Mouse (Mus musculus) neural tube, embryonic 10.5 days (tissue): ENCODE measurements around the gene Gm11034.

Source experiments
- DNase-seq: peaks from one replicate; pipeline ENCODE4 v3.0.0-alpha.2; 2017; ENCODE audit warnings: low spot score; ENCODE audit errors: extremely low spot score

Gene Gm11034

DNA sequence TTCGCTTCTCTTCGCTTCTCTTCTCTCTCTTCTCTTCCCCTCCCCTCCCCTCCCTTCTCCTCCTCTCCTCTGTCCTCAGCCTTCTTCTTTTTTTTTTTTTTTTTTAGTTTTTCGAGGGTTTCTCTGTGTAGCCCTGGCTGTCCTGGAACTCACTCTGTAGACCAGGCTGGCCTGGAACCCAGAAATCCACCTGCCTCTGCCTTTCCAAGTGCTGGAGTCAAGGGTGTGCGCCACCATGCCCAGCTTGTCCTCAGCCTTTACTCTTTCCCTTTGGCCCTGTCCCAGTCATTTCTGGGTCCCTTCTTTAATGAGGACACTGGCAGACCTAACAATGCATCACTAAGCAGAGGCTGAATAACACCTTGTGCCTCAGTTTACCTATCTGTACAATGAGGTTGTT lies at the start of gene Gm11034:
Gene Gm11034, minus strand, starts transcription at position 101 of the 400 bp plus-strand sequence.
- DNase-seq = no peak

DNA sequence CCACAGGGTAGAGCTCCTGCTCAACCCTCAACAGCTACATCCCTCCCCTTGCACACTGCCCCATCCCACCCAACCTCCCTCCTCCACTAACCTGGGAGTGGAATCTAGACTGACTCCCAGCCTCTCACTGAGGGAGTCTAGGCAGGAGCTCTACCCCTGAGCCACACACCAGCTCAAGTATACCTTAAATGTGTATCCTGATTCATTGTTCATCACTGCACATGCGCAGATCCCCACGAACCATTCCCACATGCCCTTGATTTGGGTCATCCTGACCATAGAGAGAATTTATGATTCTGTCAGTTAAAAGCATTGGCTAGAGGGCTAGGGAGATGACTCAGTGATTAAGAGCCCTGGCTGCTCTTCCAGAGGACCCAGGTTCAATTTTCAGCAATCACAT lies 49.3 kb upstream of the Gm11034 start:
- DNase-seq = no peak

GRCm38 (mm10) chr8:72261872-72262271 lies 48.4 kb upstream of the Gm11034 start:
- DNase-seq = no peak

GRCm38 (mm10) chr8:72261431-72261830 lies 48.0 kb upstream of the Gm11034 start:
- DNase-seq = no peak

GRCm38 (mm10) chr8:72261019-72261418 lies 47.6 kb upstream of the Gm11034 start:
- peak; percentile 55 for DNase-seq

GRCm38 (mm10) chr8:72260585-72260984 lies 47.1 kb upstream of the Gm11034 start:
- no peak for DNase-seq

GRCm38 (mm10) chr8:72259862-72260261 lies 46.4 kb upstream of the Gm11034 start:
- no peak for DNase-seq

- no peak for DNase-seq
Measured at GRCm38 (mm10) chr8:72257902-72258238, 44.4 kb upstream of the Gm11034 start.

DNA sequence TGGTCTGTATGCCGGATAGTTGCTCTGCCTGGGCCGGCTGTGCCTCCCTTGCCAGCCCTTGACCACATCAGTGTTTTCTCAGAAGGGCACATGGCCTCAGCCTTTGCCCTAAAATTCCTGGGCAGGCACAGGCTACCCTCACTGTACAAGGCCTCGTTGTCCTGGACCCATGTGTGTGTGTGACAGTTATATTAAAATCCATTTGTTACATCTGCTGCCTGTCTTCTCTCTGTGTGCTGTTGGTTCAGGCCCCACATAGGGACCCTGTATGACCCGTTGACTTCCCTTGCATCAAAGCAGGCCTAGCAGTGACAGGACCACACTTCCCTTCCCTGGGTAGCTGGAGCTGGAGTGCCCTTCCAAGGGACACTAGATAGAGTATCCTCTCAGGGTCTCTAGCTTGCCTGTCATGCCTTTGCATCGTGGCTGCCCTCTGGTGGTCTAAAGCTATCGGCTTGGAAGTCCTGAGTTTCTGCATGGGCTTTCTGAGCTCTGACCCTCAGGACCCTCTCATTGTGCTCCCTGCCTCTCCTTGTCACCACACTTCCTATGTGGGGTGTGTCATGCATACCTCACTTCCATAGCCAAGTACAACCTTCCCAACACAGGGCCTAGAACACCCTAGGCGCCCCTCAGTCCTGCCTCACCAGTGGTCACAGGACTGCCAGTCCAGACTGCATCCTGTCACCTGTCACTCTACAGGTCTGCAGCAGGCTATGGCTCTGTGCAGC lies 43.9 kb upstream of the Gm11034 start:
- DNase-seq = peak; percentile 44

DNA sequence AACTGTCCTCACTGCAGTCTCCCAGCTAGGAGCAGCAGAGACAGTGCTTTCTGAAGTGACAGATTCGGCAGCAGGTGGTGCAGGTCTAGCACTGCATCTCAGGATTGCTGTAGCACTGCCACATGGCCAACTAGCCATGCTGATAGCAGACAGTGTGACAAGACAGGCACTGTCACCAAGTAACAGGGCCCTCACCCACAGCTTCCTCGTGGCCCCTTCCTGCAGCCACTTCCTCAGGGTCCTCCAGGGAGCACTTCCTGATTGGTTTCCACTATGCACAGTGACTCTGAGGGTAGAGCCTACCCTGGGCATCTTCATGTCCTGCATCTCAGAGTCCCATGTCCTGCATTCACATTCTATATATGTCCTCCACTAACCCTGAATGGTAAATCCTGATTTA lies 31.2 kb upstream of the Gm11034 start:
- no peak for DNase-seq

DNA sequence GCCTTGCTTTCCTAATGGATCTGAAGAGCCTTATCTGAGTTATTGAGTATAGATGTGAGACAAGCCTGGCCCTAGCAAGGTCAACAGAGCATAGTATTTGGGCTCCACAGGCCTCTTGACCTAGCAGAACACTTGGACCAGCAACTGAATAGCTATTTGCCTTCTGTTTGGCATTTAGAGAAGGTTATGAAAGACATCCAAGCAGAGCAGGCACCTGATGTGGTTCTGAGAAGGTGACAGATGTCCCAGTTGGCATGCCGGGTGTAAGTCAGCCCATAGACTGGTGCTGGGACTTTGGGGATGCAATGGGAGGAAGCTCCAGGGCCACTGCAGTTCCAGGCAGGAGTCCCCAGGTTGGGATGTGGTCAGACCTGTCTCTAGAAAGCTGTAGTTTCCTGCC lies 28.8 kb upstream of the Gm11034 start:
- DNase-seq = no peak

GRCm38 (mm10) chr8:72240951-72241350 lies 27.5 kb upstream of the Gm11034 start:
- DNase-seq = no peak

GRCm38 (mm10) chr8:72240403-72240763 lies 26.9 kb upstream of the Gm11034 start:
- DNase-seq = no peak

GRCm38 (mm10) chr8:72239499-72240402 lies 26.3 kb upstream of the Gm11034 start, which contains the start of gene Ap1m1:
Gene Ap1m1 (plus strand): TSS chr8:72240018.
- DNase-seq = peak; percentile 99

GRCm38 (mm10) chr8:72222656-72223055 lies 9.2 kb upstream of the Gm11034 start:
- DNase-seq = no peak

DNA sequence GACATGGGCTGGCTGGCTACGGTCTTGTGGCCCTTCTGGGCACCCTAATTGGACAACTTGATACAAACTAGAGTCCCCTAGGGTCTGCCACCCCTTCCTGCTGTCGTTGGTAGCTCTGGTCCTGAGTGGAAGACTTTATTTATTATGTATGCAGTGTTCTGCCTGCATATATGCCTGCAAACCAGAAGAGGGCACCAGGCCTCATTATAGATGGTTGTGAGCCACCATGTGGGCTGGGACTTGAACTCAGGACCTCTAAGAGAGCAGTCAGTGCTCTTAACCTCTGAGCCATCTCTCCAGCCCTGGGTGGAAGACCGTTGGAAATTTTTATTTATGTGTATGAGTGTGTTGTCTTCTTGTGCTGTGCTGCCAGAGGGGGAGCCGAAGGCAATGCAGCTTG lies 7.3 kb upstream of the Gm11034 start:
- DNase-seq = no peak

DNA sequence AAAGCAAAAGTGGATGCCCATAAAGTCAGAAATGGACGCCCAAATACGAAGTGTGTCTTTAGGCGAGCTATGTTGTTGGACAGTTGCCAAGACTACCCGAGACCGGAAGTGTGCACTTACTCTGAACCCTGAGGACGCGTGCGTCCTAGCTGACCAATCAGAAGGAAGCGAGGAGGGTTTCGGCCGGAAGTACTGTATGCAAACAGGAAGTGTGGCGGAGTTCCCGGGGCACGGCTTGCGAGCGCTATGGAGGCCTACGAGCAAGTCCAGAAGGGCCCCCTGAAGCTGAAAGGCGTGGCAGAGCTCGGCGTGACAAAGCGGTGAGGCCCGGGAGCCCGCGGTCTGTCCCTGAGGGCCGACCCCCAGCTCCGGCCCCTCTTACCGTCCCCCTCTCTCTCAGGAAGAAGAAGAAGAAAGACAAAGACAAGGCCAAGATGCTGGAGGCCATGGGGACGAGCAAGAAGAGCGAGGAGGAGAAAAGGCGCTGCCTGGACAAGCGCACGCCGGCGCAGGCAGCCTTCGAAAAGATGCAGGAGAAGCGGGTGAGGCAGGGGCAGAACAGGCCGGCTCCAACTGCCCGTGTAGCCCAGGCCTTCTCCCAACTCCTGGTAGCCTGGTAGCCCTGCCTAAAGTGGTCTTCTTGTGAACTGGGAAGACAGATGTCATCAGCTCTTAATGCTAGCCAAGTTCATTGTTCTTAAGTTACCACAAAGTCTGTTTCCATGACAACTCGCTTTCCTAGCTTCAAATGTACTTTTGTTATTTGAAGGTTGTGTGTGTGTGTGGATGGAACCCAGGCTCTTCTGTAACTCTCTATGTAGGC lies 6.3 kb upstream of the Gm11034 start, which contains the start of gene Fam32a:
Gene Fam32a, plus strand, starts transcription at position 190 of the 823 bp plus-strand sequence.
- DNase-seq = peak; percentile 89

GRCm38 (mm10) chr8:72218781-72219540 lies 5.5 kb upstream of the Gm11034 start:
- DNase-seq = no peak

- DNase-seq = no peak
Measured at GRCm38 (mm10) chr8:72215871-72216270, 2.4 kb upstream of the Gm11034 start.

- DNase-seq = no peak
Measured at GRCm38 (mm10) chr8:72215060-72215459, 1.6 kb upstream of the Gm11034 start.

GRCm38 (mm10) chr8:72212751-72213150 lies 685 bp downstream of the Gm11034 start, which contains the start of gene Cib3:
Gene Cib3 (minus strand): TSS chr8:72212837.
- no peak for DNase-seq
